Mouse (Mus musculus) midbrain, embryonic 14.5 days (tissue): ENCODE measurements around the gene Pld1. TPM values are rescaled to one million over a fixed set of nuclear protein-coding genes. Genes with fewer than 3 reads are reported as not detected.

Experiments
- ATAC-seq: fragments of 200-750 bp; cut with Nextera tagmentation; 2 replicates; pipeline ENCODE4 v1.8.0; 2017; ENCODE audit warnings: moderate number of reproducible peaks, moderate library complexity; ENCODE audit not compliant: low FRiP score, low TSS enrichment
- DNase-seq: peaks from one replicate; pipeline ENCODE4 v3.0.0-alpha.2; 2015
- H3K27ac ChIP-seq: fragments of 300-500 bp; sonication (generic); replicated peaks from 2 replicates; pipeline ENCODE4 v1.5.1; 2014; ENCODE audit warnings: mild to moderate bottlenecking, low read depth, low read length, moderate library complexity
- H3K27me3 ChIP-seq: fragments of 300-500 bp; sonication (generic); 2 replicates; pipeline ENCODE4 v1.6.1; 2014; ENCODE audit warnings: low read length, control low read depth, mixed read lengths; ENCODE audit not compliant: control insufficient read depth, insufficient read depth
- H3K36me3 ChIP-seq: fragments of 300-500 bp; sonication (generic); 2 replicates; pipeline ENCODE4 v1.6.1; 2014; ENCODE audit warnings: low read length, control low read depth; ENCODE audit not compliant: control insufficient read depth, insufficient read depth
- H3K4me1 ChIP-seq: fragments of 300-500 bp; sonication (generic); 2 replicates; pipeline ENCODE4 v1.6.1; 2014; ENCODE audit warnings: mild to moderate bottlenecking, antibody characterized with exemption, low read length, control low read depth; ENCODE audit not compliant: control insufficient read depth, insufficient read depth
- H3K4me2 ChIP-seq: fragments of 300-500 bp; sonication (generic); 2 replicates; pipeline ENCODE4 v1.6.1; 2014; ENCODE audit warnings: mild to moderate bottlenecking, low read length, moderate library complexity
- H3K4me3 ChIP-seq: fragments of 300-500 bp; sonication (generic); replicated peaks from 2 replicates; pipeline ENCODE4 v1.5.1; 2014; ENCODE audit warnings: low read depth, low read length
- H3K9ac ChIP-seq: fragments of 300-500 bp; sonication (generic); replicated peaks from 2 replicates; pipeline ENCODE4 v1.6.1; 2014; ENCODE audit warnings: mild to moderate bottlenecking, low read length, moderate library complexity
- H3K9me3 ChIP-seq: fragments of 300-500 bp; sonication (generic); 2 replicates; pipeline ENCODE4 v1.6.1; 2016; ENCODE audit warnings: low read length, control low read depth, mixed read lengths; ENCODE audit not compliant: control insufficient read depth
- WGBS: fragments of 180-500 bp; shearing (Covaris S2); extraction: QIAGEN DNeasy Blood & Tissue Kit; methylation state at CpG from one replicate; pipeline ENCODE4 v1.1.7; 2014; 5-methylcytosine and 5-hydroxymethylcytosine counted together
- polyA plus RNA-seq: library from polyadenylated mRNA; unstranded; fragments of >200 nt; fragmentation: Nextera tagmentation; extraction: Ambion mirVana; gene quantifications from 2 replicates; pipeline ENCODE4 v1.2.1, GENCODE M21; 2014

Gene Pld1
- polyA plus RNA-seq, 1 experiment from 2014 or later: 5.4 TPM

DNA sequence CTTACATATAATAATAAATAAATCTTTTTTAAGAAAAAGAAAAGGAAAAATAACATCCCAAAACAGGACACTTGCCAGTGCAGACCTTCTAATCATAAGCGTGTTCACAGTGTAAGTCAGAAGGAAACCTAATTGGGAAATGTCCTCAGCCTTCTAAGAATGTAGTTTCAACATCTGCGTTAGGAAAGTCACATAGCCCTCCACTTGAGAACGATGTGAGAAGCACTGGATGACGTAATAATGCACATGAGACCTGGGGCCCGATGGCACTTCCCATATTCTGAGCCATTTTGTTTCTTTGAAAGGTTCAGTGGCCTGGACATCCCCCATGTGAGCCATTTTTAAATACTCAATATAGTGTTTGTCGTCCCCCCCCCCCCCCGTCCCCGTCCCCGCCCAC lies 160.7 kb downstream of the Pld1 start:
- ATAC-seq (no peak), DNase-seq (no peak)
- H3K9me3 ChIP-seq: no peaks in the 10 kb centered on the region
- no peak overlapping the region for H3K9ac ChIP-seq
- 93% methylated on average over 9 of the region's 9 CpGs for WGBS
- H3K4me3 ChIP-seq: no peak overlapping the region
- no peak overlapping the region for H3K4me2 ChIP-seq
- H3K4me1 ChIP-seq: no peaks in the 10 kb centered on the region
- H3K36me3 ChIP-seq: no peaks in the 10 kb centered on the region
- no peak overlapping the region for H3K27ac ChIP-seq
- H3K27me3 ChIP-seq: no peaks in the 10 kb centered on the region

DNA sequence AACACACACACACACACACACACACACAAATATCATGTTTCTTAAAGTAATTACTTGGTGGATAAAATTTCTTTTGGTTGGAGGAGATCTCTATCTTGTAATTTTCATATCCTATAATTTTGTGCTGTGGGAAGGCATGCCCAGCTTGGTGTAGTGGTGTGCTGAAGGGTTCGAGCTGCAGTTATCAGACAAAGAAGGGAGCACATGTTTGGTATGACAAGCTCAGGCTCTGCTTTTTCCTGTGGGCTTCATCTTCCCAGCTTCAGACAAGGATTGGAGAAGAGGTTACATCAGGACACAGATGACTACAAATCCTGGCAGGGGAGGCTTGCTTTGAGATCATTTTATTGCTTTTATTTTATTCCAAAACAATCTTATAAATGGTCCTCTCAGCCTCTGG lies 166.5 kb downstream of the Pld1 start:
- H3K36me3 ChIP-seq: no peaks in the 10 kb centered on the region
- H3K9me3 ChIP-seq: no peaks in the 10 kb centered on the region
- no peak overlapping the region for H3K4me3 ChIP-seq
- H3K27ac ChIP-seq: no peak overlapping the region
- H3K9ac ChIP-seq: no peak overlapping the region
- H3K27me3 ChIP-seq: no peaks in the 10 kb centered on the region
- no peak for DNase-seq
- no peaks in the 10 kb centered on the region for H3K4me1 ChIP-seq
- WGBS: 88% methylated on average over 1 of the region's 1 CpGs
- no peak overlapping the region for H3K4me2 ChIP-seq
- no peak for ATAC-seq

DNA sequence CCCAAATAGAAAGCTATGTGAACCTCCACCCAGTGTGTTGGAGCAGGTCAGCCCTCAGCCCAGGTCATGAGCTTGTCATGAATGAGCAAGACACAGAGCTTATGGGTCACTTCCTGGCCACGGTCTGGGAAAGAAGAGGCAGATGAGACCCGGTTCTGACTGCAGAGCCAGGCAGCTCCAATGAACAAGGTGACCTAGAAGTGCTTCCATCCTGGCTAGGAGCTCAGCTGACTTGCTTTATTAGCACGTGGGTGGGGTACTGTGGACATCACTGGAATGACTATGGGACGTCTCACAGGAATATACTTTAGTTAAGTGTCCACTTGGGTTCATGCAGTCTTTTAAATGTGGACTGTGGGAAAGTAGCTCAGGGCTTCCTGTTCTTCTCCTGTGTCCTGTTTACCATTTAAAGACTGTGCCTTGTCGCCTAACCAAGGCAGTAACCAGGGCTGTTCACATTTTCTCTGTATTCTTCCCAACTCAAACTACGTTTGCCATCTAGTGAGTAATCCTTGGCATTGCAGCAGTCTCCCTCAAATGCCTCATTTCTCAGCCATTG lies 169.0 kb downstream of the Pld1 start:
- ATAC-seq (peak; percentile 62), DNase-seq (peak; percentile 87)
- 56% methylated on average over 6 of the region's 6 CpGs for WGBS
- no peak overlapping the region for H3K27ac ChIP-seq
- H3K9ac ChIP-seq: no peak overlapping the region
- H3K27me3 ChIP-seq: no peaks in the 10 kb centered on the region
- no peaks in the 10 kb centered on the region for H3K9me3 ChIP-seq
- no peaks in the 10 kb centered on the region for H3K36me3 ChIP-seq
- H3K4me3 ChIP-seq: no peak overlapping the region
- H3K4me1 ChIP-seq: no peaks in the 10 kb centered on the region
- no peak overlapping the region for H3K4me2 ChIP-seq

DNA sequence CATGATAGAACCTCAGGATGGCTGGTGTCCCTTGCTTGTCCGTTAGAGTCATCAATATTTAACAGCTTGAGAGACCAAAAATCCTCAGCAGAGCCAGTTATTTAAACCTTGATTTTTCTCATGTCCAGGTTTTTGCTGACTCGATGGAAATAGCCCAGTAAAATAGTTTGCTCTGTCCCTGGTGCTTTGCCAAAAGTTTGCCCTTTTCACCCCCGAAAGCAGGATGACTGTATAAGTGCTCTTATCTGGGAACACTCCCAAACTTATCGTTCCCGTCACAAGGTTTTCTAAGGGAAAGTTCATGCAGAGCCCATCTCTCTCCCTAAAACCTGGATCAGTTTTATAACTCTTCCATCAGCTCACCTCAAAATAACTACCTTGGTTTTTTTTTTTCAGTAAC lies 173.0 kb downstream of the Pld1 start:
- Histone ChIP-seq H3K9me3 (no peaks in the 10 kb centered on the region), H3K4me1 (no peaks in the 10 kb centered on the region), H3K27ac (no peak overlapping the region), H3K4me2 (no peak overlapping the region), H3K9ac (no peak overlapping the region), H3K36me3 (no peaks in the 10 kb centered on the region), H3K4me3 (no peak overlapping the region), H3K27me3 (no peaks in the 10 kb centered on the region)
- no peak for DNase-seq
- ATAC-seq: no peak
- 85% methylated on average over 5 of the region's 5 CpGs for WGBS

DNA sequence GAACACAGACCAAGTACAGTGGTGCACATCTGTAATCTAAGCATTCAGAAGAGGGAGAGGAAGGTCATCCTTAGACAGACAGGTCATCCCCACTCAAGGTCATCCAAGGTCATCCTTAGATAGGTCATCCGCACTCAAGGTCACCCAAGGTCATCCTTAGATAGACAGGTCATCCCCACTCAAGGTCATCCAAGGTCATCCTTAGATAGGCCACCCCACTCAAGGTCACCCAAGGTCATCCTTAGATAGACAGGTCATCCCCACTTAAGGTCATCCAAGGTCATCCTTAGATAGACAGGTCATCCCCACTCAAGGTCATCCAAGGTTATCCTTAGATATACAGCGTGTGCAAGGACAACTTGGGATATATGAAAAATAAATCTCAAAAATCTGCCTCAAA lies 175.4 kb downstream of the Pld1 start:
- H3K4me1 ChIP-seq: no peaks in the 10 kb centered on the region
- no peak overlapping the region for H3K27ac ChIP-seq
- no peaks in the 10 kb centered on the region for H3K27me3 ChIP-seq
- H3K36me3 ChIP-seq: no peaks in the 10 kb centered on the region
- H3K4me3 ChIP-seq: no peak overlapping the region
- WGBS: 97% methylated on average over 2 of the region's 2 CpGs
- no peaks in the 10 kb centered on the region for H3K9me3 ChIP-seq
- no peak overlapping the region for H3K4me2 ChIP-seq
- peak; percentile 24 for DNase-seq
- ATAC-seq: no peak
- no peak overlapping the region for H3K9ac ChIP-seq

DNA sequence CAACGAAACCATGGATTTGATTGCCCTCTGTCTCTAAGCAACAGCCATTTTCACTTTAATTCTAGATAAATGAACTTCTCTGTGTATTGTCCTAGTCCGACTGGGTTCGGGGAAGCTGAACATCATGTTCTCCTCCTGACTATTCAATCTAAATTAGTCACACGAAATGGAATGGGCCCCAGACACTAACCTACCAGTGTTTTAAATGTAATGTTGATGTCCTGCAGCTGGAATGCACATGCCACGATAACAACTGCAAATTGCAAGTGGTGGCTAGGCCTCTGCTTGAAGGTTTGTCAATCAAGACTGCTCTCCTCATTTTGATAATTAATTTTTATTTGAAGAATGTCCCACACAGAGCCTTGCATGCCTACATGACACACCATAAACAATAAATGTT lies 203.2 kb downstream of the Pld1 start:
- H3K4me2 ChIP-seq: no peak overlapping the region
- no peak overlapping the region for H3K9ac ChIP-seq
- H3K9me3 ChIP-seq: no peaks in the 10 kb centered on the region
- ATAC-seq: no peak
- no peaks in the 10 kb centered on the region for H3K36me3 ChIP-seq
- no peak overlapping the region for H3K4me3 ChIP-seq
- H3K27ac ChIP-seq: no peak overlapping the region
- 68% methylated on average over 5 of the region's 5 CpGs for WGBS
- no peak for DNase-seq
- H3K4me1 ChIP-seq: no peaks in the 10 kb centered on the region
- H3K27me3 ChIP-seq: no peaks in the 10 kb centered on the region

DNA sequence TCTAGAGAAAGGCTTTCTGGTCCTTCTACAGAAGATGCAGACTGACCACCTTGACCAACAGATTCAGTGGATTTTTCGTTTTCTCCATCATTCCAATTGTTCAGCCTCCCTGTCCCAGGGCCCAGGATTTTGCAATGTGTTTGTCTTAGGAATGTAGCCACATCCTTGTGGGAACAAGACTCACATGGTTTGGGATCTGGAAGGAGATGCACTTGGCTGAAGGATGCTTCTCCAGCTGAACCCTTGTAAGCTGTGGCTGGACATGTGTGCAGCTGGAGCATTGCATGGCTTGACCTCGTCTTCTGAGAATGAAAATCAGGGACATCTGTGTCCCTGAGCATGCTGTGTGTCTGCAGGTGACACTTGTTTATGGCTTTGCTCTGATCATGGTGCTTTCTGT lies 203.6 kb downstream of the Pld1 start:
- DNase-seq (no peak), ATAC-seq (no peak)
- Histone ChIP-seq H3K9ac (no peak overlapping the region), H3K4me2 (no peak overlapping the region), H3K4me1 (no peaks in the 10 kb centered on the region), H3K9me3 (no peaks in the 10 kb centered on the region), H3K27me3 (no peaks in the 10 kb centered on the region), H3K27ac (no peak overlapping the region), H3K4me3 (no peak overlapping the region), H3K36me3 (no peaks in the 10 kb centered on the region)
- 81% methylated on average over 2 of the region's 2 CpGs for WGBS

DNA sequence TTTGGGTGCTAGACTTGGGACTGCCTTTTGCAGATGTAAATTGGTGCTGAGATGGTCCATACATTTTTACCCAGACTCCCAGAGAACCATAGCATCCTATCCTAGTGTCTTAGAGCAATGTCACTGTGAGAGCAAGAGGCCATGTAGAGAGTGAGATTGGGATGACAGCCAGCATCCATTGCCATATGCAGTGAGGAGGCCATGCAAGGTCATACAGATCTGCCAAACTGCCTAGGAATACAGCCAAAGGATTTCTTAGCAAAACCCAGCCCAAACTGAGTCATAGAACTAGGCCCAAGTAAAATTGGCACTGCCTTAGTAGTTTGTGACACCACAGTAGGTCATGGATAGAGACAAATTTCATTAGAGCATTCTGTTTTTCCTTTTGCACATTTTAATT lies 206.2 kb downstream of the Pld1 start:
- H3K4me1 ChIP-seq: no peaks in the 10 kb centered on the region
- H3K27me3 ChIP-seq: no peaks in the 10 kb centered on the region
- DNase-seq (no peak), ATAC-seq (no peak)
- H3K4me3 ChIP-seq: no peak overlapping the region
- no peak overlapping the region for H3K9ac ChIP-seq
- H3K4me2 ChIP-seq: no peak overlapping the region
- no peaks in the 10 kb centered on the region for H3K9me3 ChIP-seq
- H3K36me3 ChIP-seq: no peaks in the 10 kb centered on the region
- no peak overlapping the region for H3K27ac ChIP-seq

DNA sequence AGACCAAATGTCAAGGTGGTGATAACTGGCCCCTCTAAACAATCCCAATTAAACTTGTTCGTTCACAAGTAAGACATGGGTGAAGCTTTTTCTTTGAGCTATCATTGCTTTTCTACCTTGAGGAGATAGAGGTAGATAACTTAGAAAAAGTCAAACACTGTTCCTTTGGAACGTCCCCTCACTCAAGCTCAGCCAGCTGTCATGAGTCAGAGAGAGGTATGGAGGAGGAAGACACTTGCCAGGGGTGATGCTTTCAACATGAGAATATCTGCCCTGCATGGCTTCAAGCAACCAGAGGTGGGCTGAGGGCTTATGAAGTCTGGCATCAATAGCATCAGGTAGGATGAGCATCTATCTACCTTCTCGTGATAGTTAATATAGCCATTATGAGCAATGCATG lies 207.0 kb downstream of the Pld1 start:
- Histone ChIP-seq H3K4me3 (no peak overlapping the region), H3K9me3 (no peaks in the 10 kb centered on the region), H3K4me1 (no peaks in the 10 kb centered on the region), H3K9ac (no peak overlapping the region), H3K27ac (no peak overlapping the region), H3K27me3 (no peaks in the 10 kb centered on the region), H3K36me3 (no peaks in the 10 kb centered on the region), H3K4me2 (no peak overlapping the region)
- 84% methylated on average over 3 of the region's 3 CpGs for whole genome bisulfite sequencing
- ATAC-seq (no peak), DNase-seq (no peak)
